Mouse (Mus musculus): ENCODE measurements at regions not wholly inside any gene's neighbourhood (a gene's known extent, or its start where the extent isn't known, plus 50 kb on each side); places are given as distances from the start of the nearest gene placed in this dataset.

DNA sequence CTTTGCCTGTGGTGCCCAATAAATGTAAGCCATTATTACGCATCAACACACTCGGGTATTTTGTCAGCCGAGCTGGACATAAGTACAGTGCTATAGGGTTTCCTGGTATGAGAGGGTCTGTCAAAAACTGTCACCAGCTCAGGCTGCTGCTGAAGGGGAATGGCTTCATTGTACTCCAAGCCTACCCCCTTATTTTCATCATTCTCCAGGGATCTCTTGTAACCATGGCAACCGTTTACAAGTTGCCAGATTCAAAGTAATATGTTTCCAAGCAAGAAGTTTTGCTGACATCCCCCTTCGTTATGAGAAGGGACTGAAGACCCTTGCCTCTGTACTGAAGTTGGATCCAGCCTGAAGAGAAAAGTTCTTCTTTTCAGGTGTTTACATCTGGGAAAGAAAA is 410.3 kb upstream of the Kdm8 start:
- ATAC-seq, result no peak

DNA sequence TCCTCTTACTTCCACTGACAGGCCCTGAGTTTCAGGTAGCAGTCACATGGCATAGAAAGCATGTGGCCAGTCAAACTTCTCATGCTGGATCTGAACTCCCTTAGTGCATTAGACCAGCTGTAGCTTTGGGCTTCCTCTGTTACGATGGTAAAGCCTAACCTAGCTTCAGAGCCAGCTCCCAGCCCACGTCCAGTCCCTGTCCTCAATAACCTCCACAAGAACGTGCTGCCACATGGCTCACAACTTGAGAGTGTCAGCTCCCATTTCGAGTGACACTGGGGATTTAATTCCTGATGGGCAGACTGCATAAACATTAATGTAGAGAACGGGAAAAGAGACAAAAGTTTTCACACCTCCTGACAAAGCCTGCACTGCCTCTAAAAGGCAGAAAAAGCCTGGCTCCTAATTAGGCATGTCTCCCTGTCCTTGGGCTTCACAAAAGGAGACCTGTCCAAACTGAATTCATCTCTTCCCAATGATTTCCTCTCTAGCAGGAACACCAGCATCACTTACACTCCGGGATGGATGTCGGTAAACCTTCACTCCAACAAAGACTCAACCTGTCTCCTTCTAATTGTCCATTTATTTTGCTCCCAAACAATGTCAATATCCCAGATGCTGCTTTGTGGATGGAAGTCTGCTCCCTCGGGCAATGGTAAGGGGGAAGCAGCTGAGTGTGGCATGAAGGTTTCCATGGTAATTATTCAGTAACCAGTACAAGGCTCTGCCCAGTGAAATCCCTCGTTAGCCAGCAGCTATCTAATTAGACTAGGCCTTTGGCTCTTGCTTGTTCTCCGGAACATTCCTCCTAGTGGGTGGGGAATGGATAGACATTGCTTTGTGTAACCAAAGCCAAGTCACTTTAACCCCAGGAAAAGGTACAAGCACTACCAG is 408.1 kb upstream of the Kdm8 start:
- no peak for ATAC-seq

DNA sequence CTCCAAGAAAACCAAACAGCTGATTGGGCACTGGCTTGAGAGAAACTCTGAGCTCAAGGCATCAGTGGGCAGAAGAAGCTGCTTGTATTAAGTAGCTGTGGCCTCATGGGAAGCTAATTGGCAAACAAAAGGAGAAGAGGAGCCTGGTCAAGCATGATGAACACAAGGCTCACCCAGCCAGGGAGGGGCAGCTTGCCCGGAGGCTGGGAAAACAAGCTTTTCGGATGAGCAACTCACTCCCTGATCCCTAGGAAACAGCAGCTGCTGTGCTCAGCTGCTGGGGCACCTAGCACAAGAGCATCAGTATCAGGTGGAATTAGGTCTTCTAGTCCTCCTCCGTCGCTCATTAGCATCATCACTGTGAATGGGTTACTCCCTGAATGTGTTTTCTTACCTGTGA is 405.6 kb upstream of the Kdm8 start:
- no peak for ATAC-seq

DNA sequence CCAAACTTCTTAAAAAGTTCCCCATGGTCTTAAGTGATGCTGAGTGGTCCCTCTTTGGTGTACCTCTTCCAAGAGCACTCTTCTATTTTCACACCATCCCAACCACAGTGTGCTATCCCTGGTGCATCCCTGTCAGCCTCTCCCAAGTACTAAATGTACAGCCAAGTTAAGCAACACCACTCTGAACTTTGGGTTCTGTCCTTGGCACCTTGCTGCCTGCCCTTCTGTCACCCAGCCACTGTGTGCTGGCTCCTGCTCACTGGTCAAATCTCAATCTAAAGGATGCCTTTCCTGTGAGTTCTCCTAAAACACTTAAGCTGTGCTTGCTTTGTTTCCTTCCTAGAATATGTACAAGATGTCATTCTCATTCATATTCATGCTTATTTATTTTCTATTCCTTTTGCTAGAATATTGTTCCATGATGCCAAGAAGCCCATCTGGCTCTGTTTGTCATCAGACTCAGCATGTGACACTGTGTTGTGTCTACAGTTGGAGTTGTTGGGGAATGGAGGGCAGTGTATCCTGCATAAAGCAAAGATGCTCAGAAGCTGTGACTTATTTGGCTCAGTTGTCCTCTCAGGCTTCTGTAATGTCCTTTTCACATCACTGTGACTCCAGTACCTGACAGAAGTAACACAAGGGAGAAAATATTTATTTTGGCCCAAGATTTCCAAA is 388.4 kb upstream of the Kdm8 start:
- no peak for ATAC-seq

DNA sequence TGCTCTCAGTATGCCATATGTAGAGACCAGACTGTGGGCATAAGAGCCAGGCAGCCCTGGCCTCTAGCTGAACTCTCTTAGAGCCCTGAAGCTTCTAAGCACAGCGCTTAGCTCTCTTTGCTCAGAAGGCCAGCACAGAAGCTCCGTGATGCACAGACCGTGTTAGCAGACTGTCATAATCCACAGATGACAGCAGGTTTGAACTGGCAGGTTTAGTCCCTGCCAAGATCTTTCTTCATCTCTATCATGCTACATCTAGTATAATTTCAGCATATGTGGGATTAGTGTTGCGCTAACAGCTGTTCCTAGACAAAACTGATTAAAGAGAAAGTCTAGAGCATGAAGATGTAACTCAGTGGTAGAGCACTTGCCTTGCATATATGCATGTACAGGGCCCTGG is 342.0 kb upstream of the Kdm8 start:
- ATAC-seq, result no peak

DNA sequence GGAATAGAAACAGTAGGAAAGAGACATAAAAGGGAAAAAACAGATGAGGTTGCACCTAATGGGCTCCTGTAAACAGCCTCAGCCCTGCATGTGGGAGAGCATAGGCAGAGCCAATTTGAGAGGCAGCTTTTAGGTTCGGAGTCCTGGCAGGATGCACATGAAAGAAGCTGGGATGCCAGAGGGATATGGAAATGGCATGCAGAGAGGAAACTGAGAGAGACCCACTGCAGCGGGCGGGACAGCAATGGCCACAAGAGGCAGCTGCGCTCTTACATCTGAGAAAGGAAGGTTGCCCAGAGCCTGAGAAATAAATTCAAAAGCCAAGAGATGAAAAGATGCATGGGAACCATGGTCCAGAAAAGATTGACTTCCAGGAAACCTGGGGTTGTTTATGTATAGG is 340.5 kb upstream of the Kdm8 start:
- no peak for ATAC-seq

DNA sequence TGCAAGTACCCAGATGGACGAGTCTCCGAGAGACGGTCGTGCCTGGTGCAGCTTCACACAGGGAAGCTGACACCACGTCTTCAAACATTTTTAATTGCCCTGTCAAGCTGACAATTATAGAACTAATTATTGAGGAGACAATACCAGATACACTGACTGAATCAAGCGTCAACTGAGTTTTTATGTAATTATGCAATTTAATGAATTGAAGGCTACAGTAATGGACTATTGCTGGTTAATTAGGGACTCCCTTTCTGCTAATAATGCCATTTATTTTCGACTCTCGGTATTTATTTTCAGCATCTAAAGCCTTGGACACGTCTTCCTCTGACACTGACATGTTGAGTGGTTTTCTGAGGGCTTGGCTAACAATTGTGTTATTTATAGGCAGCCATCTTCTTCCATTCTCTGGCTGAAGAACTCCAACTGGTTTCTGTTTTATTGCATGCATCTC is 331.6 kb upstream of the Kdm8 start:
- ATAC-seq, result no peak

DNA sequence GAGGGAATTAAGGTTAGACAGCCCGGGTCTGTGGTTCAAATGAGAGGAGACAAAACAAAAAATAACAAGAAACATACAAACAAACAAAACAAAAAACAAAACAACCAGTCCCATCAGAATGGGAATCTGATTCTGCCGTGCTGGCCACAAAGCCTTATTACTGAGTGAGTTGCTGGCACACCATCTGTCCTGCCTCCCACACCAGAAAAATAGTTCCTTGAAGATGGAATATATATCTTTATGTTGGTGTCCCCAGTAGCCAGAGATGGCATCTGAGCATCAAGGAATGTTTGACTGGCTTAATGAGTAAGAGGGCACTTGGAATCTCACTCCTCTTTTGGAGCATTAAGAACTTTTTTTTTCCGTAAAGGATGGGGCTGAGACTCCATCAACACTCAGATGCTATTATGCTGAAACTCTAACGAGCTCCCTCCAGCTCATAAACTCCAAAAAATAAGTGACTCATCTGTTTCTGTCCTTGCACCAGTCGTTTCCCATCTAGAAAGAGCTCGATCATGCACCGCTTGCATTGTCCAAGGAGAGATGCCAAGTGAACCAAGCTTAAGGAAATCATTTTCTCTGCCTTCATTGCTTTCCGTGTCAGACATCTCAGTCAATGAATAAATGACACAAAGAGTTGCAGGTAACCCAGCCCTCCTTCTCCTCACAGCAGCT is 329.0 kb upstream of the Kdm8 start:
- no peak for ATAC-seq

DNA sequence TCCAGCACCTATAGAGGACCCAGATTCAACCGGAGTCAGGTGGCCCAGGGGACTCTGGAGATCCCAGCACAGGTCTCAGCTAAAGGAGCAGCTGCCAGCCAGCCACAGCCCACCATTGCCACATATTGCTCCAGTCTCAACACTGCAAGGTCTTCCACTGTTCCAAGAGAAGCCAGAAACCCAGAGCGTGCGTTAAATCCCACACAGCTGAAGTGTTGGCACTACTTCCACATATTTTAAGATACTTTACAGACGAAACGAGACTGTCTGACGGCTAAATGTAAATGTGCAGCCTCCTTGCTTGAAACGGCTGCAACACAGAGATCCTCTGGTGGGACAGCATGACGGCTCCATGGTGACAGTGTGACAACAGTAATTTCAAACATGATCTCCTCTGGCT is 327.3 kb upstream of the Kdm8 start:
- no peak for ATAC-seq

DNA sequence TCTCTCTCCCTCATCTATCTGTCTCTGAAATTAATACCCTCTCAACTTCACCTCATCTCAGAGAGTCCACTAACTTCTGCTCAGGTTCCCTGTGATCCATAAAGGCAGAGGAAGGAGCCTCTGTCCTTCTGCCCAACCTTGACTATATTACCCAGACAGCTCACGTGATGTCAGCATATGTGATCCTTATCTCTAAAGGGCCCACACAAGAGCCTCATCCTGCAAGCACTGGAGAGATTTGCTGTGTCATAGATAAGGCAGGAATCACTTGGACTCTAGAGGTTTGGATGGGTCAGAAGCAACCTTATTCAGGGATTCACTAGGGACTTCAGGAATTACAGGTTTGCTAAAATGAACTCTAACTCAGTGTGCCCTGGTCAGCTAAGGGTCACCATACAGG is 315.3 kb upstream of the Kdm8 start:
- ATAC-seq, result no peak

DNA sequence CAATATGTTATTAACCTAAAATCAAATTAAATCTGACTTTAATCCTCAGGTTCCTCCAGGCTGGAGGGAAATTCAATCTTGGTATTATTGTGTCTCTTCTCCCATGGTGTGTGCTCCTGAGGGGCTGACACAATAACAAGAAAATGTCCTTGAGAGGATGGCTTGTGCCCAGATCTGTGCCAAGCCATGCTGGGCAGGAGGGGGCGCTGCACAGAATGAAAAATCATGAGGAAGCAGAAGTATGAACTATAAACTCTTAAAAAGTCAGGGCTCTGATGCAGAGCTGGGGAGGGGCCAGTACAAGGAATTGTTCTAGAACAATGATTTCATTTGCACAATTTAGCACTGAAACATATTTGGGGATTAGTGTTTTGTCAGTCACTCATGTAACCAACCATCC is 312.5 kb upstream of the Kdm8 start:
- no peak for ATAC-seq

DNA sequence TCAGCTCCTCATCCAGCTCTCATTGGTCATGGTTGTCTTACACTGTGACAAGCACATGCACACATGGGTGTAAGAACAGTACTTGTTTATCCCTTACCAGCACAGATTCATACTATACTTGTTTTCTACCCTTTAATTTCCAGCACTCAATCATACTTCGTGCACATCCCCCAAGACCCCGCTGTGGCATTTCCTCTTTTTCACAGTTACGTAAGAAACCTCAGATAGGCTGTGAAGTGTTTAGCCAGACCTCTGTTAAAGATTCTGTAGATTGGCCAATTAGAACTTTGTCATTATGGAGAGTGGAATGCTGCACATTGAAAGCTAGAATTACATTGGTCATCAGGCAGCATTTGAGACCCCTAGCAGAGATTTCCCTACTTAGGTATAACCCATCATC is 305.9 kb upstream of the Kdm8 start:
- ATAC-seq, result no peak

DNA sequence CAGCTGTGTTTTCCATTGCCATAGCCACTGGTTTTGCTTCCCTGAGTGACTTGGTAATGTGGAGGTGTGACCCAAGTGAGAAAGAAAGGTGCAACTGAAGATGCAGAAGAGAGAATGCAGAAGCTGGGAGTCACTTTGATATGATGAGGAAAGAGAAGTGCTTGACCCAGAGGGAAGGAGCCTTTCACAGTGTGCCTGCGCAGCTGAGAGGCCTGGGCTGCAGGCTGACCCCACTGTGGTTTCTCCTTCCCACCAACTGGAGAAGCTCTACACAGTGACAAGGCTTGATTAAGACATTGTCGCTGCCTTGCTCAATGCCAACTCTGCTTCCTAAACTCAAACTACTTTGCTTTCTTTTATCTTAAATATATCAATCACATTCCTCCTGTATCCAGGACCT is 305.3 kb upstream of the Kdm8 start:
- ATAC-seq, result no peak

DNA sequence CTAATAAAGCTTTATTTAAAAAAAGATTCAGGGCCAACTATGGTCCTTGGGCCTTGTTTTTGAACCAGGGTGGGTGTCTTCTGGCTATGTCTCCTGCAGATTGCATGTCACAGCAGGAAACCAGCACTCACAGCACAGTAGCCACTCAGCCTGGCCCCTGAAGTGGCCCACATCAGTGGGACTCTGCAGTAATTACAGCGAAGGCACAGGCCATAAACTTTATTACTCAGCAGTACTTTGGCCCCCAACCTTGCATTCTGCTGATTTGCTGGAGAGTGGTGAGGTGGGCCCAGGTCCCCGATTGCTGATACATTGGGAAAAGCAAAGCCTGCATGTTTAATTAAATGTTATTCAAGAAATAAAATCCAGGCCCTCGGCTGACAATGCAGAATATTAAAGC is 303.6 kb upstream of the Kdm8 start:
- no peak for ATAC-seq

DNA sequence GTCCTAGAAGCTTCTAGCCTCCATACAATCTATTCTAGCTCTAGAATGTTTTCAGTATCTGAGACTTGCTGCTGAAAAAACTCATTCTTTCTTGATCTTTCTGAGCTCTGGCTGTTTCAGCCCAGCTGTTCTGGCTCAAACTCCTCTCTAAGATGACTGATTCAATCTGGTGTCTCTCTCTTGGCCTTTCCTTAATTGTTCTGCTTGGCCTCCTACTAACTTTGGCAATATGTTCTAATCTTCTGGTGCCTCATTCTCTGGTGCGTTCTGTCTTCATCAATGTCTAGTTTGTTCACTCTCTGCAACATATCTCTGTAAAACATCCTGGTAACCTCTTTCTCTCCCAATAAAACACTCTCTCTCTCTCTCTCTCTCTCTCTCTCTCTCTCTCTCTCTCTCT is 302.6 kb upstream of the Kdm8 start:
- no peak for ATAC-seq

DNA sequence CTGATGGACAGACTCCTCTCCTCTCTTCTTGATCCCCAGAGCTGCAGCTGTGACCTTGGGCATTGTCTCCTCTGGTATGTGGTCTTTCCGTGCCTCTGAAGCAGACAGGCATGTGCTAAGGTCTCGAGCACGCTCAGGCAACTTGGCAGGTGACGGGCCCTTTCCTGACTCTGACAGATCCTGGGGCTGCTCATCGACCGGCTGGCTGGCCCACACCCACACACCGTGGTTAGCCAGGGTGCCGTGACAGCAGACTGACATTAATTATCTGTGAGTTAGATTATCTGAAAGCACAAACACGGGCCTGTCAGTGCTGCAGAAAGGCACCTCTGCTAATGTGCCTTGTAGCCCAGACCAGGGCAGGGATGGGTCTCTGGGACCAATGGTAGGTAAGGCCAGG is 298.5 kb upstream of the Kdm8 start:
- no peak for ATAC-seq

DNA sequence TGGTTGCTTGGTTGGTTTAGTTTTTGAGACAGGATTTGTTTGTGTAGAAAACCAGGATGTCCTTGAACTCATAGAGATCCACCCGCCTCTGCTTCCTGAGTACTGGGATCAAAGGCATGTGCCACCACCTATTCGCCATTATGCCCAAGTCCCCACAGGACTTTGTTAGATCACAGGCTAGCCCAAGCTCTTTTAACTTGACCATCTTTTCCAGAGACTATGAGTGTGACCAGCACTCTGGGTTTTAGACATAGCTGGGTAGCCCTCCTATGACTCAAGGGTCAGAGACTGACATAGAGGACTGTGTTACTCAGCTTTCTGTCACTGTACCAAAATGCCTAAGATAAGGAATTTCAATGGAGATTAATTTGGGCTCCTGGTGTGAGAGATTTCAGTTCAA is 295.3 kb upstream of the Kdm8 start:
- no peak for ATAC-seq

DNA sequence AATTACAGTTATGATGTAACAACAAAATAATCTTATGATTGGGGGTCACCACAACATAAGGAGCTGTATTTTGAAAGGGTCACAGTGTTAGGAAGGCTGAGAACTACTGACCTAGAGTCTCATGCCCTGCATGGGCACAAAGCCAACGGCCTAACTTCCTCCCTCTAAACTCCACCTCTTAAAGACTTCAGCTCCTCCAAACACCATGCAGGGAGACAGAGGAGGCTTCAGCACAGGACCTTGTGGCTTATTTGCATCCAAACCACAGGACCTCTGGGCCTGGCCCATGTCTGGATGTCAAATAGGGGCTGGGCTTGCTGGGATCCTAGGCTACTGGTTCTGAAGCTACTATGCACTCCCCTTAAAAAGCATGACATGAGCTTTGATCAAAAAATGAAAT is 294.7 kb upstream of the Kdm8 start:
- ATAC-seq, result no peak

DNA sequence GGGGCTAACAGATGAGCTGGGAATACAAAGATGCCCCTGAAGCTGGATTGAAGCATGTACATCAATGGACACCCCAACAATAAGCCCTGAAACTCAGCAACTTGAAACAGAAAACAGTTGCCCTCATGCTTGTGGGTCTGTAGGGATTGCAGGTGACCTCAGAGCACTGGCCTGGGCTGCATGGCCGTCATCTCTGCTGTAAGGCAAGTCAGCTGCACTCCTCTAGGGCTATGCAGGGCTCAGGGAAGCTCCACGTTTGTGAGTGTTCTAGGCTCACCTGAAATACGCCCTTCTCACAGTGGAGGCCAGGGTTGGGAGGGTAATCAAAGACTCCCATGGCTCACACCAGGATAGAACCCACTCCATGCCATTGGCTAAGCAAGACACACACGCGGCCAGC is 292.2 kb upstream of the Kdm8 start:
- no peak for ATAC-seq

DNA sequence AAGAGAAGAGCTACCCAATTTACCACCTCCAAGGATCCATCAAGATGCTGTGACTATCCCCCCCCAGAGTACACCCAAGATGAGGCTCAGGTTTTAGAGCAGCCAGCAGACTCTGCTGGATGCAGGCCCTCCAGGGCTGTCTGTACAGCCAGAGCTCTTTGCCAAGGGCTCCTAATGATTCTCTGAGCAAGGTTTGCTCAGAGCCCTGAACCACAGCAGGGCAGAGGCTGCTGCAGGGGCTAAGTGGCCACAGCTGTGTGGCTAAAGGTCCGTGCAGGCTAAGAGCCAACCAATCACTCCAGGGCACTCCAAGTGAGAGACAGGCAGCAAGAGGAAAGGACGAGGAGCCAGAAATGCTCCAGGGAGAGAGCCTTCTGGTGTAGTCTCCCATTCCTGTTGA is 289.2 kb upstream of the Kdm8 start:
- ATAC-seq, result no peak

DNA sequence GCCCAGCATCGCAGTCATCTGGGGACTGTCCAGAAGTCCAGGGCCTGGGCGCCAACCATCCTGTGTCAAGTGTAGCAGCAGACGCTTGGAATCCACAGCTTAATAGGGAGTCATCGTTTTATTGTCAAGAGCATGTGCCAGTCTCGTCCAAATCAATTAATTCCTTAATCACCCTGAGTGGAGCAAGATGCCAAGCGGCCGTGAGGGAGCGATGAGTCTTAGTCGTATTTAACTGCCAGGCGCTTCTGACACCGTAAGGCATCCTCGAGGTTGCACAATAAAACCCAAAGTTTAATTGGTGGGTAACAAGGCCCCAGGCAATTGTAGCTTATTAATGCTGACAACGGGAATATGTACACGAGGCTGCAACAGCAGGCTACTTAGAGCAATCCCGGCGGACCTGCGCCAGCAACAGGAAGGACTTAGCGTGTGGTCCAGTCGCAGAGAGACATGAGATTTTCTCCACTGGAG is 277.6 kb upstream of the Kdm8 start:
- no peak for ATAC-seq

DNA sequence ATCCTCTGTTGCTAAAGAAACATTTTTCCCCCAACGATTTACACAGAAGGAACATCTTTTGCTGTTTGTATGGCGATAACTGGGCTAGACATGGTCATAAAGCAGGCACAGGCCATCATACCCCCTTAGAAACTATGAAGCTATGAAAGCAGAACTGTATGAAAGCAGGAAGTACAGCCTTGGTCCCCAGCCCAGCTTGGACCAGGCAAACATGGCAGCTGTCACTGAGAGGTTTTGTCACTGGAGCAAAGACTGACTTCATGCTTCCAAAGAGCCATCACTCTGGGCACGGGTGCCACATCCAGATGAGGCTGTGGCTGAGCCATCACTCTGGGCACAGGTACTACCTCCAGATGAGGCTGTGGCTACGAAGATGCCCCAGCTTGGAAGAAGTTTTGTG is 276.8 kb upstream of the Kdm8 start:
- no peak for ATAC-seq

DNA sequence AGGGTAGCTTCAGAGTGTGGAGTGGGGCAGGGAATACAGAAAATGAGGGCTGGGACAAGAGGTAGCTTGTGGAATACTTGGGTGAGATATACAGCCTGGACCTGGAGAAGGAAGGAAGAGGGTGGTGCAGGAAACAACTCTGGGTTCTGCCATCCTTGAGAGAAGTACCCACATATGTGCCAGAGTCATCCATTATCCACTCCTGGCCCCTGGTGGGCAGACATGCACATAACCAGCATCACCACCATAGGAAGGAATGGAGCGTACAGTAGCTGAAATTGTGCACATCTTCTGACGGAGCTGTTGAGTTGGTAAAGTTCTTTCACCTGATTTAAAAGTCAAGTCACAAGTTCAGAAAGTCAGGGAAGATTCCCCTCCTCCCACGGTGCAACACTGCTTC is 262.9 kb upstream of the Kdm8 start:
- ATAC-seq, result no peak

DNA sequence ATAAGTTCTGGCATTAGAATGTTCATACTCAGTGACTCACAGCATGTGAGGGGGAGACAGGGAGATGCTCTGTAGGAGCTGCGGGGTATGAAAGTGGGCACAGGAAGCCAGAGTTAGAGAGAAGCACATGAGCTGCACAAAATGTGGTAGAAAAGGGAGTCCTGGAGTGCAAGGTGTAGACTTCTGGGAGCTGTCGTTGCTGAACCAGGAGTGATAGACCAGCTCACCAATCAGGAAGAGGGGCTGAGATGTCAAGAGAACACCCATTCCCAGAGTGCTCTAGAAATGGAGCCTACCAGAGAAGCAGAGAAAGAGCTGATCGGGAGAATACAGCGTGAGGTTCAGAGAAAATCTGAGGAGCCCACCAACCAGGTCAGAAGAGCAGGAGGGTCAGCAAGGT is 262.2 kb upstream of the Kdm8 start:
- no peak for ATAC-seq

All from inflammation-experienced regulatory T-cells, adult 6 months (primary cell).